Mouse (Mus musculus): ENCODE measurements around the gene Olfr361.
"Not testable (repeated sequence)": the region's sequence is repeated elsewhere in the genome, so short reads cannot be mapped to it uniquely, and the experiment has no call there.

DNA sequence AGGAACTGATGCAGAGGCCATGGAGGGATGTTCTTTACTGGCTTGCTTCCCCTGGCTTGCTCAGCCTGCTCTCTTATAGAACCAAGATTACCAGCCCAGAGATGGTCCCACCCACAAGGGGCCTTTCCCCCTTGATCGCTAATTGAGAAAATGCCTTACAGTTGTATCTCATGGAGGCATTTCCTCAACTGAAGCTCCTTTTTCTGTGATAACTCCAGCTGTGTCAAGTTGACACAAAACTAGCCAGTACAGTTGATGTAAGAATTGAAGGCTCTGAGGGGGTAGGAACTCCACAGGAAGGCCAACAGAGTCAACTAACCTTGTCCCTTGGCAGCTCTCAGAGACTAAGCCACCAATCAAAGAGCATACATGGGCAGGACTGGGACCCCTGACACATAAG lies at the start of gene Olfr361:
- not testable (repeated sequence) for TF ChIP-seq CTCF (IDR thresholded peaks at IDR 0.05; ENCODE audit: low read depth, low read length); POLR2AphosphoS5 (IDR thresholded peaks at IDR 0.05; ENCODE audit: insufficient replicate concordance, low read depth, low read length)
